Mouse (Mus musculus): Measurements from ENCODE around the gene Scarb2. TPM values are rescaled to one million over a fixed set of nuclear protein-coding genes. Genes with fewer than 3 reads are reported as not detected.

Gene Scarb2
- polyA plus RNA-seq, 1 experiment from 2014 or later, result 12.9 TPM

DNA sequence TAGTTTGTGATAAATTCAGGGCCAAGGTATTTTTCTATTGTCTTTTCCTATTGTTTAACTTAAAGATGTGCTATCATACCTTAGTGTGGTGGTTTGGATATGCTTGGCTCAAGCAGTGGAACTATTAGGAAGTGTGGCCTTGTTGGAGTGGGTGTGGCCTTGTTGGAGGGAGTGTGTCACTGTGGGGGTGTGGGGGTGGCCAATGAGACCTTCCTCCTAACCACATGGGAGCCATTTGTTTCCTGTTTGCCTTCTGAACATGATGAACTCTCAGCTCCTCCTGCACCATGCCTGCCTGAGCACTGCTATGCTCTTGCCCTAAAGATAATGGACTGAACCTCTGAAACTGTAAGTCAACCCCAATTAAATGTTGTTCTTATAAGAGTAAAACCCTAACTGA lies 4.6 kb upstream of the Scarb2 start:
- peaks cover 3% of the 10 kb centered on the region for H3K4me1 ChIP-seq (ENCODE audit: control insufficient read depth, insufficient read depth, low read length)
- no peak overlapping the region for H3K9ac ChIP-seq (ENCODE audit: low read depth, low read length)
- no peak overlapping the region for H3K4me2 ChIP-seq (ENCODE audit: low read depth, low read length)
- H3K4me3 ChIP-seq (ENCODE audit: low read length), result no peak overlapping the region
- no peaks in the 10 kb centered on the region for H3K36me3 ChIP-seq (ENCODE audit: control insufficient read depth, insufficient read depth, low read length)
- no peak overlapping the region for H3K27ac ChIP-seq (ENCODE audit: low read length)
- H3K27me3 ChIP-seq (replicated peaks; ENCODE audit: control insufficient read depth, insufficient read depth, low read length), result no peaks in the 10 kb centered on the region
- peaks cover 3% of the 10 kb centered on the region; the same call in 1 of the 2 replicates for H3K9me3 ChIP-seq (ENCODE audit: control insufficient read depth, low read length)
- no peak for ATAC-seq

DNA sequence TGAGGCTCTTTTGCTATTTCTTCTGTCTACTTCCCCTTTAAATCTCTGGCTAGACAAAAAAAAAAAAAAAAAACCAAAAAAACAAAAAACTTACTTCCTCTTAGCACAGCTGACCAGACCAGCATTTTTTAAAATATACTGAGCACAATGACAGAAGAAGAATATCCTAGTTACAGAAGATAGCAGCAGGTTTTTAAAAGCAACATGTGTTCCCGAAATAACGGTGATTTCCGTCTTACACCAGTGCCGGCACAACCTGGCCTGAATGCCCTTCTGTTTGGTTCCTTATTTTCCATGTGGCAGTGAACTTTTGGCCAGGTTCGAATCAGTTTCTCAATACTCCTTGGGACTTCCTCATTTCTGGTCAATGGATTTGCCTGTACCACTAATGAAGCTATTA lies 2.2 kb upstream of the Scarb2 start:
- H3K27ac ChIP-seq (ENCODE audit: low read length), result no peak overlapping the region
- H3K36me3 ChIP-seq (ENCODE audit: control insufficient read depth, insufficient read depth, low read length), result no peaks in the 10 kb centered on the region
- WGBS, result 91% methylated on average over 5 of the region's 5 CpGs
- H3K9ac ChIP-seq (ENCODE audit: low read depth, low read length), result no peak overlapping the region
- H3K9me3 ChIP-seq (ENCODE audit: control insufficient read depth, low read length), result peaks cover 3% of the 10 kb centered on the region; the same call in 1 of the 2 replicates
- no peak overlapping the region for H3K4me2 ChIP-seq (ENCODE audit: low read depth, low read length)
- ATAC-seq, result no peak
- H3K4me1 ChIP-seq (ENCODE audit: control insufficient read depth, insufficient read depth, low read length), result peaks cover 12% of the 10 kb centered on the region
- no peaks in the 10 kb centered on the region for H3K27me3 ChIP-seq (replicated peaks; ENCODE audit: control insufficient read depth, insufficient read depth, low read length)
- no peak overlapping the region for H3K4me3 ChIP-seq (ENCODE audit: low read length)

DNA sequence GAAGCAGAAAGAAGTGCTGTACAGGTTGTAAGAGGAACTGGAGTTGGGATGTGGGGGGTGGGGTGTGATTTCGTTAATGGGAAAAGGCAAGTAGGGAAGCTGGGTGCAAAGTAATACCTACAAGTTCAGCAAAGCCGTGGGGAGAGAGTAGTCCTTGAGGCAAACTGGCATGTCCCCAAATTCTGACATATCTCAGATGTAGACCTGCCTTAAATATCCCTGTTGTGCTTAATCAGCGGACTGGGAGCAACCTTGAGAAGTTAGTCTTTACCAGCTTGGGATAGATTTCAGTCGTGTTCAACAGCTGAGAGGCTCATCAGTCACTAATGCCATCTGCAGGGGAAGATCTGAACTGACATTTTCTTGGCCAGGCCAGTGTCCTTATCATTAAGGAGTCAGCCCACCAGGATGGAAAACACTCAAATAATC lies 318 bp downstream of the Scarb2 start:
- Histone ChIP-seq H3K9me3 (ENCODE audit: control insufficient read depth, low read length) (peaks cover 3% of the 10 kb centered on the region; the same call in 1 of the 2 replicates), H3K36me3 (ENCODE audit: control insufficient read depth, insufficient read depth, low read length) (no peaks in the 10 kb centered on the region), H3K4me2 (ENCODE audit: low read depth, low read length) (peak overlapping the region; percentile 75), H3K4me1 (ENCODE audit: control insufficient read depth, insufficient read depth, low read length) (peaks cover 20% of the 10 kb centered on the region), H3K9ac (ENCODE audit: low read depth, low read length) (peak overlapping the region; percentile 50), H3K4me3 (ENCODE audit: low read length) (peak overlapping the region; percentile 97; the same call in 1 of the 2 replicates), H3K27me3 (replicated peaks; ENCODE audit: control insufficient read depth, insufficient read depth, low read length) (no peaks in the 10 kb centered on the region), H3K27ac (ENCODE audit: low read length) (no peak overlapping the region)
- no peak for ATAC-seq
- 28% methylated on average over 4 of the region's 4 CpGs for WGBS

DNA sequence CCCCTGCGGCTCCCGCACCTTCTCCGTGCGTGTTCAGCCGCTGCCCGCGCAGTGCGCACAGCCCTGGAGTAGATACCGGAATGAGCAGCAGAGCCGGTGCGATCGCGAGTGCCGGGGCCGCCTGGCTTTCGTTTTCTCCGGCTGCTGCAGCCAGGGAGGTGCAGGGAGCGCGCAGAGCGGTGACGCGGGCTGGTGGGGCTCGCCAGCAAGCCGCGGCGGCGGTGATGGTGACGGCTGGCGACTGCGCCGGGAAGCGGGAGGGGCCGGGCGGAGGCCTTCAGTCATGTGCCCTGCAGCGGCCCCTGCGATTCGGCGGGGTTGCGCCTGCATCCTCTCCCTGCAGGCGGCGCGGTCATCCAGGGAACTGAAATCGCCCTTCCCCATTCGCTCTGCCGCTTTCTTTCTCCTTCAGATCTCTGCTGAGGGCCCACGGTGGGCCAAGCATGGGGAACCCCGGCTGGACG lies 1.2 kb downstream of the Scarb2 start:
- Histone ChIP-seq H3K27me3 (replicated peaks; ENCODE audit: control insufficient read depth, insufficient read depth, low read length) (no peaks in the 10 kb centered on the region), H3K4me2 (ENCODE audit: low read depth, low read length) (peak overlapping the region; percentile 75), H3K9ac (ENCODE audit: low read depth, low read length) (peak overlapping the region; percentile 95), H3K27ac (ENCODE audit: low read length) (peak overlapping the region; percentile 99), H3K4me3 (ENCODE audit: low read length) (peak overlapping the region; percentile 97), H3K9me3 (ENCODE audit: control insufficient read depth, low read length) (peaks cover 2% of the 10 kb centered on the region; the same call in 1 of the 2 replicates), H3K4me1 (ENCODE audit: control insufficient read depth, insufficient read depth, low read length) (peaks cover 20% of the 10 kb centered on the region), H3K36me3 (ENCODE audit: control insufficient read depth, insufficient read depth, low read length) (no peaks in the 10 kb centered on the region)
- peak; percentile 99 for ATAC-seq
- 0% methylated on average over 47 of the region's 48 CpGs for WGBS

DNA sequence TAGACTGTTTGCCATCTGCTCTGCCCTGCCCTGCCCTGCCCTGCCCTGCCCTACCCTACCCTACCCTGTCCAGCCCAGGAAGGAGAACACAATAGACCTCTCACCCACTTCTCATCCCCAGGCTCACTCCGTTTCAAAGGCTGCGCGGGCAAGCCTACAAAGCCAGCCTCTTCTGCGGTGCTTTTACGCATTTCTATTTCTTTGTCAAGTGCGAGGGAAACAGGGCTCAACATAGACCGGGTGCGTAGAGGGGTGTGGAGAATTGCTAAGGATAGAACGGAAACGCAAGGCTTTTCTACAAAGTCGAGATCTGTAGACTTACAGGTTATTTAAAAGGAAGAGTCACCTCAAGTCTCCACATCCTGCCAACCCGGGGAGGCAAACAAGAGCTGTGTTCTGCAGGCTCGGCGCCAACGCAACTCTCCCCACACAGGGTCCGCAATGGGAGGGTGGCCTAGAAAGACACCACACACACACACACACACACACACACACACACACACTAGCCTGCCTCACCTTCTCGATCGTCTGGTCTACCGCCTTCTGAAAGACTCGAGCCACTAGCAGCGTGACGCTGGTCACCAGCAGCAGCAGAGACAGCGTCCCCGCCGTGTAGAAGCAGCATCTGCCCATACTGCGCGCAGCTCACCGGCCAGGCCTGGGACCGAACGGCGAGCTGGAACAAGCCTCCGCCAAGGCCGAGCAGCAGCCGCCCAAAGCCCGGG lies 1.8 kb downstream of the Scarb2 start:
- Histone ChIP-seq H3K9ac (ENCODE audit: low read depth, low read length) (peak overlapping the region; percentile 95), H3K4me1 (ENCODE audit: control insufficient read depth, insufficient read depth, low read length) (peaks cover 22% of the 10 kb centered on the region), H3K9me3 (ENCODE audit: control insufficient read depth, low read length) (no peaks in the 10 kb centered on the region; the same call in 1 of the 2 replicates), H3K27ac (ENCODE audit: low read length) (peak overlapping the region; percentile 99), H3K36me3 (ENCODE audit: control insufficient read depth, insufficient read depth, low read length) (no peaks in the 10 kb centered on the region), H3K4me3 (ENCODE audit: low read length) (peak overlapping the region; percentile 97), H3K27me3 (replicated peaks; ENCODE audit: control insufficient read depth, insufficient read depth, low read length) (no peaks in the 10 kb centered on the region), H3K4me2 (ENCODE audit: low read depth, low read length) (peak overlapping the region; percentile 75)
- ATAC-seq, result peak; percentile 85
- 0% methylated on average over 35 of the region's 35 CpGs for WGBS

DNA sequence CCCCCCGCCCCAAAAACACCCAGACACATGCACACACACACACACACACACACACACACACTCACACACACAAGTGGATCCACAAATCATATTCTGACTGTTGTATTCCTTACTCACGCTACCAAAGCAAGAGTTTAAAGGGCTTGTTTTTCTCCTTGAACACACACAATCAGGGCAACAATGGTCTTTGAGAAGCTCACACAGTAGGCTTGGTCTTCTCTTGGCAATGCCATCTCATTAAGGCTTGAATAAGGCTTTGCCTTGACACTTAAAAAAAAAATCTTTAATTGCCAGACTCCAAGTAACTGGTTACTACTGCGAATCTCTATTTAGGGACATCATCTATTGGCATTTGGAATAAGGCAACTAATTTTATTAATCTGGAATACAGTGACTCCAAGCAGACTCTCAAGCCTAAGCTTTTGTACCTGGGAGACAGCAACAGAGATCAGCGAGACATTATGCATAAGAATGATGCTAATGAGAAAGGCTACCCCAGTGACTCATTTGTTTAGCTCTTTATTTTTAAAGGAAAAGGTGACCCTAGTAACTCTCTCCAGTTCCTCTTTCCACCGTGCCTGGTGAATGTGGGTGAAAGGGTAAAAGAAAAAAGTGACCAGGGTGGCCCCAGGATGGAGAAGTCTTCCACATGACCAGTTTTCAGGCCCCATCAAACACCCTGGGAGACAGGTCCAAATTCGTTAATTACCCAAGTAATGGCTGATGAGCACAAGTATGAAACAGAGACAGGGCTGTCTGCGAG lies 2.6 kb downstream of the Scarb2 start:
- Histone ChIP-seq H3K9me3 (ENCODE audit: control insufficient read depth, low read length) (no peaks in the 10 kb centered on the region), H3K27ac (ENCODE audit: low read length) (0 out of 2 replicates have a peak overlapping the region, but pooled peaks have one; percentile 99)
- ATAC-seq, result no peak

DNA sequence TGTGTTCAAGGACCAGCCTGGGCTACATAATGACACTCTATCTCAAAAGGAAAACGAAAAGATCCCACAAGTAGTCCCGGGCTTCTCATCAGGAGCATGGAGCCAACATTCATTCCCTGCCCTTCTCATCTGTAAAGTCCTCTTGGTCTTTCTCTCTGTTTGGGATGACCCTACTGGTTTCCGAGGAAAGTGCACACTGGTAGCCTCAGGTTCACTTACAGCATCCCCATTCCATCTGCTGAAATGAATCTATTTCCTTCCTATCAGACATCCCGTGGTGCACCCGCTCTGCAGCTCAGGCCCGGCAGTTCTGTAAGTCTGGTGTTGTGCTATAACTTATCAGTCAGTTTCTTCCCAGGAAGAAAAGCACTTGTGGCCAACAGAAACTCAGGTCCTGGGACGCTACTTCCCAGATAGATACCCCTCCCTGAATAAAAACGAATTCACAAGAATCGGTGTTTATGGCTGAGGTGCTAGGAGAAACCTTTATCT lies 3.2 kb downstream of the Scarb2 start:
- H3K36me3 ChIP-seq (ENCODE audit: control insufficient read depth, insufficient read depth, low read length), result no peaks in the 10 kb centered on the region
- no peaks in the 10 kb centered on the region for H3K9me3 ChIP-seq (ENCODE audit: control insufficient read depth, low read length)
- ATAC-seq, result no peak
- peaks cover 35% of the 10 kb centered on the region for H3K4me1 ChIP-seq (ENCODE audit: control insufficient read depth, insufficient read depth, low read length)
- H3K4me3 ChIP-seq (ENCODE audit: low read length), result 0 out of 2 replicates have a peak overlapping the region, but pooled peaks have one; percentile 97
- H3K27me3 ChIP-seq (replicated peaks; ENCODE audit: control insufficient read depth, insufficient read depth, low read length), result no peaks in the 10 kb centered on the region
- H3K9ac ChIP-seq (ENCODE audit: low read depth, low read length), result no peak overlapping the region
- WGBS, result 79% methylated on average over 9 of the region's 9 CpGs
- H3K4me2 ChIP-seq (ENCODE audit: low read depth, low read length), result peak overlapping the region; percentile 75
- no peak overlapping the region for H3K27ac ChIP-seq (ENCODE audit: low read length)

More for the DNA sequence above, 2.6 kb downstream of the Scarb2 start:
- peak overlapping the region; percentile 97 for H3K4me3 ChIP-seq (ENCODE audit: low read length)
- H3K4me2 ChIP-seq (ENCODE audit: low read depth, low read length), result peak overlapping the region; percentile 75
- H3K4me1 ChIP-seq (ENCODE audit: control insufficient read depth, insufficient read depth, low read length), result peaks cover 29% of the 10 kb centered on the region
- H3K36me3 ChIP-seq (ENCODE audit: control insufficient read depth, insufficient read depth, low read length), result no peaks in the 10 kb centered on the region
- peak overlapping the region; percentile 95 for H3K9ac ChIP-seq (ENCODE audit: low read depth, low read length)
- 36% methylated on average over 7 of the region's 7 CpGs for WGBS
- no peaks in the 10 kb centered on the region for H3K27me3 ChIP-seq (replicated peaks; ENCODE audit: control insufficient read depth, insufficient read depth, low read length)

DNA sequence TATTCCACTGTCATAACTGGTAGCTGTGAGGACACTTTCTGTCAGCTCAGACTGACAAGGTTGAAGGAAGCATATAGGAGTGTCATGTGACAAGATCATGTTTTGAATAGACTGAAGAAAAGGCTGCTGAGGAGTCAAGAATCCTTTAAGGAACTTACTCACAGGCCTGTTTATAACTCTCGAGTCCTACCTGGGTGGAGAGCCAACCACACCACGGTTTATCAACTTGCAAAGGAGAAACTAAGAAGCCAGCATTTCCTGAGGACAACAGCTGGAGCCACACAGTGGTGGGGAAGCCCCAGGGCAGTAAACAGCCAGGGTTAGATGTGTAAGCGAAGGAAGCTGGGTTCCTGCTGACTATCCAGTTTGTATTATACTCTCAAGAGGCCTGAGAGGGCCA lies 7.3 kb downstream of the Scarb2 start:
- 43% methylated on average over 3 of the region's 3 CpGs for WGBS
- peak overlapping the region; percentile 78 for H3K27ac ChIP-seq (ENCODE audit: low read length)

DNA sequence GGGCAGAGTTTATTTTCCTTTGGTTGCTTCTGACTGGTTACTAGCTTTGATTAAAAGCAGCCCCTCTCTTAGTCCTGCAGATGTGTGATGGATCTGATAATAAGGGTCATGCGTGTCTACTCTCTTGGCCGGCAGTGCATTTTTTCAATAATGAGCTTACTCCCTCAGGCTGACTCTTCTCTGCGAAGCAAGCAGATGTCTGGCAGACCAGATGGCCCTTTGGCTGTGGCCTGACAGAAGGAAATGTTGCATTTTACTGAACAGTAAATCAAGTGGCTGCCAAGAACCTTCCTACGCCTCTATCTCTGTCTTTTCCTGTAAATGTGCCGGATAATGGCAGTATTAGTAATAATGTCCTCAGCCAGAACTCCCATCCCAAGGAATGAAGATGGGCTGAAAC lies 8.0 kb downstream of the Scarb2 start:
- Histone ChIP-seq H3K27ac (ENCODE audit: low read length) (peak overlapping the region; percentile 78), H3K36me3 (ENCODE audit: control insufficient read depth, insufficient read depth, low read length) (no peaks in the 10 kb centered on the region), H3K4me1 (ENCODE audit: control insufficient read depth, insufficient read depth, low read length) (peaks cover 37% of the 10 kb centered on the region), H3K4me2 (ENCODE audit: low read depth, low read length) (no peak overlapping the region), H3K9ac (ENCODE audit: low read depth, low read length) (no peak overlapping the region), H3K9me3 (ENCODE audit: control insufficient read depth, low read length) (no peaks in the 10 kb centered on the region), H3K4me3 (ENCODE audit: low read length) (no peak overlapping the region), H3K27me3 (replicated peaks; ENCODE audit: control insufficient read depth, insufficient read depth, low read length) (no peaks in the 10 kb centered on the region)
- 42% methylated on average over 5 of the region's 5 CpGs for WGBS
- peak; percentile 61 for ATAC-seq

More for the DNA sequence above, 7.3 kb downstream of the Scarb2 start:
- Histone ChIP-seq H3K27me3 (replicated peaks; ENCODE audit: control insufficient read depth, insufficient read depth, low read length) (no peaks in the 10 kb centered on the region), H3K9ac (ENCODE audit: low read depth, low read length) (no peak overlapping the region), H3K4me3 (ENCODE audit: low read length) (no peak overlapping the region), H3K4me1 (ENCODE audit: control insufficient read depth, insufficient read depth, low read length) (peaks cover 38% of the 10 kb centered on the region), H3K9me3 (ENCODE audit: control insufficient read depth, low read length) (no peaks in the 10 kb centered on the region), H3K36me3 (ENCODE audit: control insufficient read depth, insufficient read depth, low read length) (no peaks in the 10 kb centered on the region), H3K4me2 (ENCODE audit: low read depth, low read length) (no peak overlapping the region)
- no peak for ATAC-seq

Measured in intestine, embryonic 16.5 days (tissue).